Mouse (Mus musculus) midbrain, postnatal 0 days (tissue): ENCODE data around the gene Slc46a3. TPM values are rescaled to one million over a fixed set of nuclear protein-coding genes. Genes with fewer than 3 reads are reported as not detected.
A peak's percentile ranks its signal among the peaks of the same experiment; 100 is the strongest.

Experiments
- ATAC-seq: fragments of 200-750 bp; cut with Nextera tagmentation; 2 replicates; pipeline ENCODE4 v1.8.0; 2017; ENCODE audit warnings: moderate number of reproducible peaks, mild to moderate bottlenecking, moderate TSS enrichment, moderate library complexity; ENCODE audit not compliant: low FRiP score
- DNase-seq: peaks from one replicate; pipeline ENCODE4 v3.0.0-alpha.2; 2015; ENCODE audit warnings: low spot score
- H3K27ac ChIP-seq: fragments of 300-500 bp; sonication (generic); 2 replicates; pipeline ENCODE4 v1.5.1; 2014; ENCODE audit warnings: low read depth, mild to moderate bottlenecking, low read length, mixed read lengths
- H3K27me3 ChIP-seq: fragments of 300-500 bp; sonication (generic); 2 replicates; pipeline ENCODE4 v1.6.1; 2014; ENCODE audit warnings: low read length, control low read depth, mixed read lengths; ENCODE audit not compliant: insufficient read depth
- H3K36me3 ChIP-seq: fragments of 300-500 bp; sonication (generic); 2 replicates; pipeline ENCODE4 v1.6.1; 2014; ENCODE audit warnings: low read length, control low read depth, mixed read lengths; ENCODE audit not compliant: insufficient read depth
- H3K4me1 ChIP-seq: fragments of 300-500 bp; sonication (generic); 2 replicates; pipeline ENCODE4 v1.6.1; 2014; ENCODE audit warnings: mild to moderate bottlenecking, control low read depth, antibody characterized with exemption, low read length, mixed read lengths; ENCODE audit not compliant: insufficient read depth
- H3K4me2 ChIP-seq: fragments of 300-500 bp; sonication (generic); 2 replicates; pipeline ENCODE4 v1.6.1; 2014; ENCODE audit warnings: low read depth, mild to moderate bottlenecking, low read length, mixed read lengths; ENCODE audit not compliant: poor library complexity, severe bottlenecking
- H3K4me3 ChIP-seq: fragments of 300-500 bp; sonication (generic); 2 replicates; pipeline ENCODE4 v1.5.1; 2014; ENCODE audit warnings: low read depth, mild to moderate bottlenecking, low read length, moderate library complexity
- H3K9ac ChIP-seq: fragments of 300-500 bp; sonication (generic); replicated peaks from 2 replicates; pipeline ENCODE4 v1.6.1; 2014; ENCODE audit warnings: mild to moderate bottlenecking, low read length, moderate library complexity, mixed read lengths; ENCODE audit not compliant: poor library complexity, severe bottlenecking
- H3K9me3 ChIP-seq: fragments of 300-500 bp; sonication (generic); 2 replicates; pipeline ENCODE4 v1.6.1; 2016; ENCODE audit warnings: low read length, control low read depth
- CTCF ChIP-seq: IDR thresholded peaks from 2 replicates; pipeline ENCODE4 v1.5.1; 2016; ENCODE audit warnings: antibody characterized with exemption, mild to moderate bottlenecking
- WGBS: fragments of 180-500 bp; shearing (Covaris S2); extraction: QIAGEN DNeasy Blood & Tissue Kit; methylation state at CpG from one replicate; pipeline ENCODE4 v1.1.7; 2014; 5-methylcytosine and 5-hydroxymethylcytosine counted together
- polyA plus RNA-seq: library from polyadenylated mRNA; unstranded; fragments of >200 nt; fragmentation: Nextera tagmentation; extraction: Ambion mirVana; gene quantifications from 2 replicates; pipeline ENCODE4 v1.2.1, GENCODE M21; 2015
- total RNA-seq: library from RNA; depleted of rRNA; stranded (reverse); fragments of >200 nt; gene quantifications from 2 replicates; pipeline ENCODE4 v1.2.3, GENCODE M21; 2014

The Slc46a3 gene
- total and polyA plus RNA-seq, 2 experiments from 2014 or later = 4.1 to 5.2 TPM

DNA sequence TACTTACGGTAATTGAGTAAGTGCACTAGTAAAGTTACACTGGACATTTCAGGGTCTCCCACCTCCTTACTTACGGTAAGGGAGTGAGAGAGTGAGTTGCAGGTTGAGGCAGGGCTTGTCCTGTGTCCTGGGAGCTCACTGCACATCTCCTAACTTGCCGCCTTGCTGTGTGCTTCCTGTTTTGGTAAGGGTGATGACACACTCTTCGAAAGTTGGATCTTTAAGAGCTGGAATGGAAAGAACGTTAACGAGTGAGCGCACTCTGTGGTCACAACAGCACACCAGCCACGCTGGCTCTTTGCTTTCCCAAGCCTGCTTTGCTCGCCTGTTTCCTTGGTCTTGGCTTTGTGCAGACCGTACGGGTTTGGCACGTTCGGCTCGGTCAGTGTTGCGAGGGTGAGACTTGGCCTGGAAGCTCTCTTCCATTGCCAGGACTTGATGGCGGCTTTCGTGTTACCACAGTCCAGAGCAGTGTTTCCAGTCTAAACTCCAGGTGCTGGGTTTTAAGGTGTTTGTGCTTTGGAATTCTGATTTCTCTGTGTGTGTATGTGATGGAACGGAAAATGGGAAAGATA is 20.0 kb downstream of the Slc46a3 start:
- Histone ChIP-seq H3K9me3 (no peaks in the 10 kb centered on the region), H3K27ac (no peak overlapping the region), H3K36me3 (peaks cover 73% of the 10 kb centered on the region), H3K9ac (no peak overlapping the region), H3K27me3 (no peaks in the 10 kb centered on the region), H3K4me2 (no peak overlapping the region), H3K4me3 (no peak overlapping the region), H3K4me1 (no peaks in the 10 kb centered on the region)
- ATAC-seq = no peak
- WGBS = 92% methylated on average over 18 of the region's 18 CpGs
- no peak for DNase-seq
- TF ChIP-seq CTCF = no peak

DNA sequence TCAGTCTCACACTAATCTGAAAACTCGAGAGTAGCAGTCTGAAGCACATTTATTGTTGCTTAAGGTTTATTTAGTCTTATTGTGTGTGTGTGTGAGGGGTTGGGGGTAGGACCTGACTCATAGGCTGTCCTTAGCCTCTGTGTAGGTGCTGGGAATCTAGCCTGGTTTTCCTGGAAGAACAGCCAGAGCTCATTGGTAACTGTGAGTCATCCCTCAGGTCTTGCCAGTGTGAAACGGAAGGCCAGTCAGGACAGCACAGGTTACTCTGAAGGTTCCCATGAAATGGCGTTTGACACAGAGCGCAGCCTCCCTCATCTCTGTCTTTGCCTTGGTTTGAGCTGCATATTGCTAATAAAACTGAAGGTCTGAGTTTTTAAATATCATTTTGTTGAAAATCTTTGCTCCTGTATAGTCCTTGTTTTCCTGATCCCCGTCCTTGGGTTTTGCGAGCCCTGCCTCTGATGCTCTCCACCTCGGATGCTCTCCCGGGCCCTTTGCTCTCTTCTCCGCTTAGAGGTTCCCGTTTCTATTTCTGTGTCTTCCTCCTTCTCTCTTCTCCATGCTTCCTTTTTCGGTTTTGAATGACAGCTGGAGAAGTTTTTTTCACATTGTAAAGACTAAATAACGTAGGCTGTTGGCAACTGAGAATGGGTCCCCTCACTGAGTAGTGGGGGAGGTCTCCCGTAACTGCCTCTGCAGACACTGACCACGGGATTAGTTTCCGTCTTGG is 23.4 kb downstream of the Slc46a3 start:
- Histone ChIP-seq H3K9me3 (no peaks in the 10 kb centered on the region), H3K4me3 (no peak overlapping the region), H3K4me1 (no peaks in the 10 kb centered on the region), H3K36me3 (peaks cover 72% of the 10 kb centered on the region), H3K27me3 (no peaks in the 10 kb centered on the region), H3K4me2 (no peak overlapping the region), H3K9ac (no peak overlapping the region), H3K27ac (no peak overlapping the region)
- WGBS = 93% methylated on average over 15 of the region's 15 CpGs
- DNase-seq (no peak), ATAC-seq (no peak)
- no peak for TF ChIP-seq CTCF

DNA sequence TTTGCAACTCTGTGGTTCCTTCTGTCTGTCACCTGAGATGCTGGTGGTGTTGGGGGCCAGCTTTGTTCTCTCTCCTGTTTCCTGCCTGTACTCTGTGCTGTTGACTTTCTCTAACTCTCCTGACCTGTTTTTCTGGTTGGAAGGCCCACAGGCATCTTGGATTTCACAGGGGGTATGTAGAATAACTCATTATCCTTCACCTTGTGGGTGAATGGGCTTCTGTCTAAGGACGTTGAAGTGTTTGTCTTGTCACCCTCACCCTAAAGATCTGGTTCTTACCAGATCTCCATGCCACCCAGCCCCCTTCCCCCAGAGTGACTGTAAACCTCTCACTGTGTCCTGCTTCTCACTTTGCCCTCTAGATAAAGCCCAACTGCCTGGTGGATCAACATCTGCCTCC is 24.3 kb downstream of the Slc46a3 start:
- no peaks in the 10 kb centered on the region for H3K9me3 ChIP-seq
- DNase-seq = no peak
- H3K4me1 ChIP-seq = no peaks in the 10 kb centered on the region
- ATAC-seq = no peak
- H3K4me3 ChIP-seq = no peak overlapping the region
- no peaks in the 10 kb centered on the region for H3K27me3 ChIP-seq
- no peak overlapping the region for H3K4me2 ChIP-seq
- no peak for TF ChIP-seq CTCF
- H3K27ac ChIP-seq = no peak overlapping the region
- H3K36me3 ChIP-seq = peaks cover 63% of the 10 kb centered on the region
- no peak overlapping the region for H3K9ac ChIP-seq
- 97% methylated on average over 1 of the region's 1 CpGs for WGBS

DNA sequence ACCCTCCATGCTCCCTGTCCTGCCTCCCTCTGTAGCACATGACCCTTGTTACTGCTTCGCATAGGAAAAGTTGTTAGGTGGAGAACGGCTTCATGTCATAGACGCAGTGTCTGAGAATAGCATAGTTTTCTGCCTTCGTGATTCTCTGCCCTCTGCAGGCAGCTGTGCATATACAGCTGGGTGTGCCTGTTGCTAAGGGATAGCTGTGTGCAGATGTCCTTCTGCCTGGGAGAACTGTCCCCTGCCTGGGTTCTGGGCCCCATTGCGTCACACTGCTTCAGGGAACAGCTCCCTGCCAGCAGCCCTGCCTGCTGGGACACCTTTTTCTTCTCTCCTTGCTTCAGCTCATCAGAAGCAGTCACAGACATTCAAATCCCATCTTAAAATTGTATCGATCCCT is 25.0 kb downstream of the Slc46a3 start:
- peaks cover 60% of the 10 kb centered on the region for H3K36me3 ChIP-seq

DNA sequence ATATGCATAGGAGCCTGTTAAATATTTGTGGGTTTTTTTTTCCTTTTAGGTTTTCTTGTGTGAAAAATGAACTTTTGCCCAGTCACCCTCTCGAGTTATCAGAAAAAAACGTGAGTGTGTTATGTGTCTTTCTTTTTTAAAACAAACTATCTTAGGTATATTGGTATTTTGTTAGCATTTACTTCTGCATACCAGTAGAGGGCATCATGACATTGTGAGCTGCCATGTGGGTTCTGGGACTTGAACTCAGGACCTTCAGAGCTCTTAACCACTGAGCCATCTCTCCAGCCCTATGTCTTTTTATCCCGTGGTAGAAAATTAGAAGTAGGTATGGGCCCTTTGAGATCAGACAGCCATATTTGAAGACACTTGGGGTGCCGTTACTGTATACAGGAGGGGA is 25.9 kb downstream of the Slc46a3 start:
- TF ChIP-seq CTCF = peak; percentile 51
- WGBS = 96% methylated on average over 4 of the region's 4 CpGs
- Histone ChIP-seq H3K9ac (no peak overlapping the region), H3K4me2 (no peak overlapping the region), H3K4me1 (no peaks in the 10 kb centered on the region), H3K4me3 (no peak overlapping the region), H3K36me3 (peaks cover 58% of the 10 kb centered on the region), H3K27ac (no peak overlapping the region), H3K9me3 (no peaks in the 10 kb centered on the region), H3K27me3 (no peaks in the 10 kb centered on the region)
- DNase-seq (no peak), ATAC-seq (no peak)

More for the DNA sequence above, 25.0 kb downstream of the Slc46a3 start:
- Histone ChIP-seq H3K9ac (no peak overlapping the region), H3K4me2 (no peak overlapping the region), H3K27ac (no peak overlapping the region), H3K27me3 (no peaks in the 10 kb centered on the region), H3K9me3 (no peaks in the 10 kb centered on the region), H3K4me1 (no peaks in the 10 kb centered on the region), H3K4me3 (no peak overlapping the region)
- no peak for TF ChIP-seq CTCF
- WGBS = 95% methylated on average over 6 of the region's 6 CpGs
- DNase-seq (no peak), ATAC-seq (no peak)
